Mouse (Mus musculus) cortical plate, adult 2 months (tissue): ENCODE measurements around the gene Cdk20.

Experiments
- CTCF ChIP-seq: fragments of 200-500 bp; IDR thresholded peaks from 2 replicates; pipeline ENCODE4 v1.5.1; 2011; ENCODE audit warnings: mild to moderate bottlenecking, control low read depth, low read length; ENCODE audit not compliant: insufficient read depth; ENCODE audit errors: extremely low read depth
- POLR2A ChIP-seq: fragments of 200-500 bp; IDR thresholded peaks from 2 replicates; pipeline ENCODE4 v1.6.1; 2011; ENCODE audit warnings: mild to moderate bottlenecking, low read length, control low read depth; ENCODE audit not compliant: insufficient read depth; ENCODE audit errors: extremely low read depth

GRCm38 (mm10) chr13:64489886-64490285, 57.8 kb downstream of the Cdk20 start:
- no peak for TF ChIP-seq CTCF
- TF ChIP-seq POLR2A = no peak
